Mouse (Mus musculus): Measurements from ENCODE around the gene Rpl21. TPM values are rescaled to one million over a fixed set of nuclear protein-coding genes. Genes with fewer than 3 reads are reported as not detected.
"Not testable (repeated sequence)": the region's sequence is repeated elsewhere in the genome, so short reads cannot be mapped to it uniquely, and the experiment has no call there.

The Rpl21 gene
- polyA plus RNA-seq, 1 experiment from 2014 or later, result 517 TPM

DNA sequence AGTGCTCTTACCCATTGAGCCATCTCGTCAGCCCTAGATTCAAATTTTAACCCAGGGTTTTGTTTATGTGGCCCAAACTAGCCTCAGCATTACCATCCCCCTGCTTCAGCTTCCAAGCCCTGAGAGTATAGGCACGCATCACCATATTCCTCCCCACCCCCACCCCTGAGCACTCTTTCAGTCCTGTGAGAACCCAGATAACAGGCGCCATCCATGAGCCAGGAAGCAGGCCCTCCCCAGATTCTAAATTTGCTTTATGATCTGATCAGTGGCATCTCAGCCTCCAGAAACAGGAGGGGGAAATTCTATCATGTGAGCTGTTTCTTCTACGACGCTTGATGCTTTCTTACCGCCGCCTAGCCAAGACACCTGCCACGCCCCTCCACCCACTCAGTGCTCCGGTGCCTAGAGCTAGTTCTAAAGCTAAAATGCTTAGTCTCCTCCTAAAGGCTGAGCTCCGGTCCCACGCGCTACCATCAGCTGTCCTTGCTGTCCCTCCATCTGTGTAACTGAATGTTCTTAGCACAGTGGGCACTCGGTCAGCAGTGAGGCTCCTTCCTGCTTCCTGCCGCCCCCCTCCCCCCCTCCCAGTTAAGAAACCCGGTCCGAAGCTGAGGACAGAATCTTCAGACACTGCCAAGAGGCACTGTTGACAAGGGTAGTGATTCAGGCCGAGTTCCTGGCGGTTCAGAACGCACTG lies 34.7 kb downstream of the Rpl21 start:
- H3K27me3 ChIP-seq (replicated peaks; ENCODE audit: control insufficient read depth, insufficient read depth, low read length), result no peaks in the 10 kb centered on the region
- peak overlapping the region; percentile 43 for H3K9ac ChIP-seq (ENCODE audit: low read length)
- WGBS, result 7% methylated on average over 19 of the region's 19 CpGs
- ATAC-seq (peak; percentile 61), DNase-seq (ENCODE audit: low spot score) (peak; percentile 43)
- no peak overlapping the region for H3K4me3 ChIP-seq (ENCODE audit: low read depth, low read length)
- H3K4me2 ChIP-seq (ENCODE audit: low read length), result peak overlapping the region; percentile 41
- no peaks in the 10 kb centered on the region for H3K4me1 ChIP-seq (ENCODE audit: control insufficient read depth, insufficient read depth, low read length)
- no peaks in the 10 kb centered on the region for H3K9me3 ChIP-seq (replicated peaks; ENCODE audit: control insufficient read depth, low read length)
- no peaks in the 10 kb centered on the region for H3K36me3 ChIP-seq (ENCODE audit: control insufficient read depth, insufficient read depth, low read length)
- H3K27ac ChIP-seq (ENCODE audit: low read depth, low read length), result 0 out of 2 replicates have a peak overlapping the region, but pooled peaks have one; percentile 21

DNA sequence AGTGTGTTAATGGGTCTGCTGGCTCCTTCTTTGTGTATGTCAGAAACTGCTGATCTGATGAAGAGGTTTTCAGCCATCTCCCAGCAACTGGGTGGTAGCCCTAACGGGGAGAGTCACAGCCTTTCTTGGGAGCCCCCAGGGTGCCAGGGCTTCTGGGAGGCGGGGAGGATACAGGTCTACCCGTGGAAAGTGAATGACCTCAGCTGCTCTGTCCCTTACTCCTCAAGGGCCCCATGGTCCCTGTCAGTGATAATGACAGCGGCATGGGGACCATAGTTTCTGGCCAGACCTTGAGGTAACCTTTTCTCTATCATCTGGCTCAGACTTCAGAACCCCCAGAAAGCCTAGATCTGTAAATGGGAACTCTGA lies 35.2 kb downstream of the Rpl21 start:
- Histone ChIP-seq H3K9ac (ENCODE audit: low read length) (no peak overlapping the region), H3K27ac (ENCODE audit: low read depth, low read length) (0 out of 2 replicates have a peak overlapping the region, but pooled peaks have one; percentile 21)

DNA sequence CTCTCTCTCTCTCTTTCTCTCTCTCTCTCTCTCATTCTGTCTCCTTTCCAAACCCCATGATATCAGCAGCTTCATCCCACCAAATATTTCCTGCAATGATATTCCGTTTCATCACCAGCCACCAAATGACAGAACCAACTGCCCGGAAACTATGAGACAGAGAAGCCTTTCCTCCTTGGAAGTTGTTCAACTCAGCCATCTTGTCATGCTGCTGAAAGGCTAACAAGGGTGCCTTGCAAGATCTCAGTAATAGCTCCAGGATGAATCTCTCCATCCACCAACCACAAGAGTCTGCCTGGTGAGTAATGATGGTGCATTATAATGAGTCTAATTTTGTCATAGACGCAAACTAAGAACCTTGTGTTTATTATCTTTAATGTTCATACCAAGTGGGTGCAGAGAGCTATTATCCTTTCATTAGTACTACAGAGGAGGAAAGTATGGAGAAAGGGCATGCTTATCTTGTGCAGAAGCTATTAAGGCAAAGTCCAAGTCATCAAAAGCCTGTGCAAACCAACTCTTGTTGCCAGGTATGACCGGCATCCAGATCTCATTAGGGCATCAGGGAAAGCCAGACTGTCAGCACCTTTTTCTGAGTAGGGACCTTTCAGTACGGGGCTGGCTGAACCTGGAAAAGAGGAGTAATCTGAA lies 40.4 kb downstream of the Rpl21 start:
- H3K4me2 ChIP-seq (ENCODE audit: low read length), result no peak overlapping the region
- no peaks in the 10 kb centered on the region for H3K36me3 ChIP-seq (ENCODE audit: control insufficient read depth, insufficient read depth, low read length)
- WGBS, result 93% methylated on average over 5 of the region's 5 CpGs
- DNase-seq (ENCODE audit: low spot score) (no peak), ATAC-seq (no peak)
- H3K4me1 ChIP-seq (ENCODE audit: control insufficient read depth, insufficient read depth, low read length), result no peaks in the 10 kb centered on the region
- no peak overlapping the region for H3K9ac ChIP-seq (ENCODE audit: low read length)
- no peak overlapping the region for H3K4me3 ChIP-seq (ENCODE audit: low read depth, low read length)
- no peaks in the 10 kb centered on the region for H3K9me3 ChIP-seq (replicated peaks; ENCODE audit: control insufficient read depth, low read length)
- H3K27me3 ChIP-seq (replicated peaks; ENCODE audit: control insufficient read depth, insufficient read depth, low read length), result no peaks in the 10 kb centered on the region
- H3K27ac ChIP-seq (ENCODE audit: low read depth, low read length), result no peak overlapping the region

More for the DNA sequence above, 35.2 kb downstream of the Rpl21 start:
- H3K36me3 ChIP-seq (ENCODE audit: control insufficient read depth, insufficient read depth, low read length), result no peaks in the 10 kb centered on the region
- no peak overlapping the region for H3K4me3 ChIP-seq (ENCODE audit: low read depth, low read length)
- DNase-seq (ENCODE audit: low spot score) (no peak), ATAC-seq (peak; percentile 40; the same call in 1 of the 2 replicates)
- H3K4me2 ChIP-seq (ENCODE audit: low read length), result peak overlapping the region; percentile 41
- H3K27me3 ChIP-seq (replicated peaks; ENCODE audit: control insufficient read depth, insufficient read depth, low read length), result no peaks in the 10 kb centered on the region
- H3K4me1 ChIP-seq (ENCODE audit: control insufficient read depth, insufficient read depth, low read length), result no peaks in the 10 kb centered on the region
- WGBS, result 11% methylated on average over 4 of the region's 4 CpGs
- no peaks in the 10 kb centered on the region for H3K9me3 ChIP-seq (replicated peaks; ENCODE audit: control insufficient read depth, low read length)

DNA sequence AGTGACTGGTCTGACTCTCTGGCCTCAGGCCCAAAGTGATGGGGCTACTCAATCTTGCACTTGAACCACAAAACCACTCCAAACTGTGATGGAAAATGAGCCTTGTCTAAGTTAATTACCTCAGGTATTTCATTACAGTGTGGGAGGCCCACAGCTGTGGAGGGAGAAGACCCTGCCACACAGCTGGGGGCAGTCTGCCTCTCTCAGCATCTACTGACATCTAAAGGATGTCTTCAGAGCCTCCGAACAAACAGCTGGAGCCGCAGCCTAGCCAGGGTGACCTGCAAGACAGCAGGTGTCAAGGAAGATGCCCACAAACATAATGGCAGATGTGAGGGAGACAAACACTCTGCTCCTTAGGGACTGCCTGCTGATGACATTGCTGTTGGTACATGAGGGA lies 43.3 kb downstream of the Rpl21 start:
- 85% methylated on average over 2 of the region's 2 CpGs for WGBS

DNA sequence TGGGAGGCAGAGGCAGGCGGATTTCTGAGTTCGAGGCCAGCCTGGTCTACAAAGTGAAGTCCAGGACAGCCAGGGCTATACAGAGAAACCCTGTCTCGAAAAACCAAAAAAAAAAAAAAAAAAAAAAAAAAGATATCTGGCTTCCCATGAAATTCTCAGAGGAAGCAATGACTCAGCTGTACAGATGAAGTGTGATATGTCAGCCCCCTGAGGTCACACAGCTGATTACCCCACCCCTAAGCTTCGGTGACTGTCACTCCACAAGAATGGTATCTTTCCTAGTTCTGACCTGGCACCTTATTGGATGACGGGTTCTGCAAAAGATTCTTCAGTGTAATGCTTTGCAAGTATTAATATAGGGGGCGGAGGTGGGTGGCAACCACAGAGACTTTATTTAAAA lies 45.2 kb downstream of the Rpl21 start:
- H3K36me3 ChIP-seq (ENCODE audit: control insufficient read depth, insufficient read depth, low read length); H3K4me2 ChIP-seq (ENCODE audit: low read length); H3K9ac ChIP-seq (ENCODE audit: low read length); H3K4me1 ChIP-seq (ENCODE audit: control insufficient read depth, insufficient read depth, low read length); ATAC-seq; H3K9me3 ChIP-seq (replicated peaks; ENCODE audit: control insufficient read depth, low read length); H3K27me3 ChIP-seq (replicated peaks; ENCODE audit: control insufficient read depth, insufficient read depth, low read length); H3K27ac ChIP-seq (ENCODE audit: low read depth, low read length); DNase-seq (ENCODE audit: low spot score); H3K4me3 ChIP-seq (ENCODE audit: low read depth, low read length): not testable (repeated sequence)
- WGBS, result 72% methylated on average over 5 of the region's 6 CpGs

More for the DNA sequence above, 43.3 kb downstream of the Rpl21 start:
- H3K9me3 ChIP-seq (replicated peaks; ENCODE audit: control insufficient read depth, low read length), result no peaks in the 10 kb centered on the region
- no peaks in the 10 kb centered on the region for H3K27me3 ChIP-seq (replicated peaks; ENCODE audit: control insufficient read depth, insufficient read depth, low read length)
- H3K4me3 ChIP-seq (ENCODE audit: low read depth, low read length), result no peak overlapping the region
- no peak overlapping the region for H3K4me2 ChIP-seq (ENCODE audit: low read length)
- ATAC-seq (no peak), DNase-seq (ENCODE audit: low spot score) (no peak)
- H3K36me3 ChIP-seq (ENCODE audit: control insufficient read depth, insufficient read depth, low read length), result no peaks in the 10 kb centered on the region
- H3K27ac ChIP-seq (ENCODE audit: low read depth, low read length), result no peak overlapping the region
- H3K9ac ChIP-seq (ENCODE audit: low read length), result no peak overlapping the region
- H3K4me1 ChIP-seq (ENCODE audit: control insufficient read depth, insufficient read depth, low read length), result no peaks in the 10 kb centered on the region

DNA sequence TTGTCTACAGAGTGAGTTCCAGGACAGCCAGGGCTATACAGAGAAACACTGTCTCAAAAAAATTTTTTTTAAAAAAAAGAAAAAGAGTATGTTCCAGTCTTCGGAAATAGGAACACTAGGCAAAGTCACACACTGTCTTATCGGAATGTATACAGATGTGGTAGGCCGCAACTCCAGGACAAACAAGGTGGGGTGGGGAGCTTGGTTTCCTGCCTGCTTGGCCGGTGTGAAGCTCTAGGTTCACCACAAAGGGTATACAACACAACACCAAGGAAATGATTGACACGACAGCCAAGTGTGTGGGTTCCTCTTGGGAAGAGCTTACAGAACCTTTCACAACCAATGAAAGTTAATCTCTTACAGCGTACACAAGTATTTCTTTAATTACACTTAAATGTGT lies 49.6 kb downstream of the Rpl21 start:
- Histone ChIP-seq H3K27ac (ENCODE audit: low read depth, low read length) (no peak overlapping the region), H3K9ac (ENCODE audit: low read length) (no peak overlapping the region), H3K4me1 (ENCODE audit: control insufficient read depth, insufficient read depth, low read length) (no peaks in the 10 kb centered on the region), H3K4me3 (ENCODE audit: low read depth, low read length) (no peak overlapping the region), H3K27me3 (replicated peaks; ENCODE audit: control insufficient read depth, insufficient read depth, low read length) (no peaks in the 10 kb centered on the region), H3K9me3 (replicated peaks; ENCODE audit: control insufficient read depth, low read length) (no peaks in the 10 kb centered on the region), H3K4me2 (ENCODE audit: low read length) (no peak overlapping the region), H3K36me3 (ENCODE audit: control insufficient read depth, insufficient read depth, low read length) (no peaks in the 10 kb centered on the region)
- DNase-seq (ENCODE audit: low spot score) (no peak), ATAC-seq (no peak)
- 82% methylated on average over 6 of the region's 6 CpGs for WGBS

DNA sequence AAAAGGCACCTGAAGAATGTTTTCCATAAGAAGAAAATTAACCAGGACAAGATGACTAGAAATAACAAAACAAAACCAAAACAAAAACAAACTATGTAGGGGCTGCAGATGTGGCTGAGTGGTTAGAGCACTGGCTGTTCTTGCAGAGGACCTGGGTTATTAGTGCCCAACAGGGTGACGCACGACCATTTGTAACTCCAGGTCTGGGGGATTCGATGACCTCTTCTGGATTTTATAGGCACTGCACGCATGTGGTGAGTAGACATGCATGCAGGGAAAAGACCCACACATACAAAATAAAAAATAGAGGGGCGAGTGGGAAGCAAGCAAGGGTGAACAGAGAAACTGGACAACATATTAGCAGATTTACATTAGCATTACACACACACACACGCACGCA lies 50.4 kb downstream of the Rpl21 start:
- no peak for ATAC-seq
- Histone ChIP-seq H3K9ac (ENCODE audit: low read length) (no peak overlapping the region), H3K9me3 (replicated peaks; ENCODE audit: control insufficient read depth, low read length) (no peaks in the 10 kb centered on the region), H3K27me3 (replicated peaks; ENCODE audit: control insufficient read depth, insufficient read depth, low read length) (no peaks in the 10 kb centered on the region), H3K36me3 (ENCODE audit: control insufficient read depth, insufficient read depth, low read length) (no peaks in the 10 kb centered on the region), H3K27ac (ENCODE audit: low read depth, low read length) (no peak overlapping the region), H3K4me2 (ENCODE audit: low read length) (no peak overlapping the region), H3K4me3 (ENCODE audit: low read depth, low read length) (no peak overlapping the region), H3K4me1 (ENCODE audit: control insufficient read depth, insufficient read depth, low read length) (no peaks in the 10 kb centered on the region)
- DNase-seq (ENCODE audit: low spot score), result no peak
- 70% methylated on average over 7 of the region's 7 CpGs for WGBS

DNA sequence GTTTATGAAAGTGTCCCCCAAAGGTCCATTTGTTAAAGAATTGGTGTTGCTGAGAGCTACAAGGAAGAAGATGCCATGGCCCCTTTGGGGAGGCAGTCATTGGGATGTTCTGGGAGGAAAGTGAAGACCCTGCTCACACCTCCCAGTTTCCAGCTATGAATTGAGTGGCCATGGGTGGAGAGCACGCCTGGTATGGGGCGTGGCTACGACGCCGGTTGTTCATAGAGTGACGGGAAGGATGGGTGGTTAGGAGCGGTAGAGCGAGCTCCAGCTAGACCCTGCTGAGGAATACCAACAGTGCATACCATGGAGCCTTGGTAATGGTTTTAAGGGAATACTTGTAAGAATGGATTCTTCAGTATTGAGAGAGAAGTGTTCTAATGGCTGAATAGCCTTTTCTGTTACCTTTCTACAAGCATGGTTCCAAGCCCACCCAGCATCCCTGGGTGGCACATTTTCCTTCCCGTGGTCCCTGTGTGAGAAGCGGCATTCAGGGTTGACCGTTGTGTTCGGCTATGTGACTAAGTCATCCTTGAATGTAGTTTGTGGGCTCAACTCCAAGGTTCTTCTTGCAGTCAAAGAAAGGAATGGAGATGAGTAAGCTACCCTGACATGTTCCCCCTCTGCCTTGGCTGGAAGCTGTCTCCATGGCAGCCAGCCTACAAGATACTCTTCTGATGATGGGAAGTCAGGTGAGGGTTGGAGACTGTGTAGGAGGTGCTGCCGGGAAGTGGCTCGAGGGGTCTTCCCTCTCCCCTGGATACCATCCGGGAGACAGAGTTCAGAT lies 51.0 kb downstream of the Rpl21 start:
- Histone ChIP-seq H3K4me2 (ENCODE audit: low read length) (no peak overlapping the region), H3K27ac (ENCODE audit: low read depth, low read length) (no peak overlapping the region), H3K9me3 (replicated peaks; ENCODE audit: control insufficient read depth, low read length) (no peaks in the 10 kb centered on the region), H3K9ac (ENCODE audit: low read length) (no peak overlapping the region), H3K4me3 (ENCODE audit: low read depth, low read length) (no peak overlapping the region), H3K36me3 (ENCODE audit: control insufficient read depth, insufficient read depth, low read length) (no peaks in the 10 kb centered on the region), H3K4me1 (ENCODE audit: control insufficient read depth, insufficient read depth, low read length) (no peaks in the 10 kb centered on the region), H3K27me3 (replicated peaks; ENCODE audit: control insufficient read depth, insufficient read depth, low read length) (no peaks in the 10 kb centered on the region)
- no peak for DNase-seq (ENCODE audit: low spot score)
- WGBS, result 88% methylated on average over 15 of the region's 15 CpGs
- no peak for ATAC-seq

Data from forebrain, embryonic 14.5 days (tissue).